Mouse (Mus musculus) left cerebral cortex, postnatal 14 days (tissue): ENCODE measurements around the gene Eef1b2. TPM values are rescaled to one million over a fixed set of nuclear protein-coding genes. Genes with fewer than 3 reads are reported as not detected.

Experiments
- DNase-seq, 2 experiments: peaks; one replicate each; pipeline ENCODE4 v3.0.0; 2021 to 2022; ENCODE audit warnings: low spot score in 2 of 2, mixed read lengths in 1 of 2
- intact Hi-C: fragments of 180-260 bp; cut with DNase I; formaldehyde crosslinking; loops from one replicate; pipeline ENCODE4 v1.15.1; 2025
- microRNA-seq, 2 experiments: library from miRNA; unstranded; fragments of <30 nt; microRNA quantifications; one replicate each; pipeline ENCODE4 v1.2.0; 2022
- total RNA-seq, 2 experiments: library from RNA; stranded (reverse); gene quantifications; 2 replicates each; pipeline ENCODE4 v1.2.3; 2021

The Eef1b2 gene
- total RNA-seq, 2 experiments from 2014 or later = 353 to 356 TPM

DNA sequence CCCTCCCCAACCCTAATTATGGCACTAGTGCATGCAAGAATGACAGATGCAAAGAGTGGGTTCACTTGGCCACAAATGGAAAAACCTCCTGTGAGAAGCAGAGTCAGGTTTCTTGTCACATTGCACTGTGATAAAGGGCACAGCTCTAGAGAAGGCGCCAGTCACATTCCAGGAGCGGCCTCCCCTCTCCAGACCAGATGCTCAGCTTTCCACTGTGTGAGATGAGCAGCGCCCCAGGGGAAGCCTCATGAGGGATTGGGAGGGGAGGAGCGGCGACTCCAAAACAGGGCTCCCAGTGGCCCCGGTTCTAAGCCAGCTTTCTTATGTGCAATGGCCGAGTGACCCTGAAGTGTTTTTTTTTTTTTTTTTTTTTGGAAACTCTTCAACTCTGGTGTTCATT, 49.3 kb downstream of the Eef1b2 start:
- no peak for DNase-seq
- intact Hi-C loops = no loop called here

DNA sequence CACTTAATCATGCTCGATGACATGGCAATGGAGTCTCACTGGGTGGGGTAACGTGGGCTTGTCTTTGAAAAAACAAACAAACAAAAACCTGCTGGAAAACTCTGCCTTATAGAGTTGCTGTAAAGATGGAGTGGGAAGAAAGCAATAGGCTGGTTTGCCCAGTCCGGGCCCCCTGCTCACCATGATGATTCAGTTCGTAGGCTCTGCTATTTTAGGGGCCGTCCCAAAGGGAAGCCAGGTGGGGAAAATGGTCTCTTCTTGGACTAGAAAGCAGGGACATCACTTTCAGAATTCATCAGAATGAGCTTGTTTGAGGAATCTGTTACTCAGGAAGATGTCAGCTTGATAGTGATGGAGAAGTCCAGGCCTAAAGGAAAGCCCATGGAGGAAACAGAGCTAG, 50.6 kb downstream of the Eef1b2 start:
- intact Hi-C loops = no loop called here
- no peak for DNase-seq

Small RNAs within 50 kb of the gene (microRNA-seq; reads per million reads assigned to microRNA genes)
- gene Gm24557 (0 reads per million in 2 experiments), gene Gm27512 (0 reads per million in 2 experiments)

Other genes with a start within 250 kb of the Eef1b2 start
- 10 to 100 TPM; 27.4 to 29.6 TPM for gene Ino80d, start 62.2 kb upstream of the Eef1b2 start, total RNA-seq
- 100 to 1,000 TPM; 151 to 152 TPM for gene Ndufs1, start within 50 bp of the Eef1b2 start, total RNA-seq
- under 1 TPM; 0.29 to 0.63 TPM for gene Gpr1, start 37.7 kb downstream of the Eef1b2 start, total RNA-seq
- gene Zdbf2, start 96.4 kb downstream of the Eef1b2 start, total RNA-seq = 10 to 100 TPM; 17.3 to 24.2 TPM